Mouse (Mus musculus) kidney, postnatal 4 days (tissue): ENCODE data around the gene Ptgs1.
"Not testable (repeated sequence)": the region's sequence is repeated elsewhere in the genome, so short reads cannot be mapped to it uniquely, and the experiment has no call there.

Source experiments
- DNase-seq, 2 experiments: peaks; one replicate each; pipeline ENCODE4 v3.0.0; 2021; ENCODE audit warnings: mixed read lengths in 2 of 2

The Ptgs1 gene

DNA sequence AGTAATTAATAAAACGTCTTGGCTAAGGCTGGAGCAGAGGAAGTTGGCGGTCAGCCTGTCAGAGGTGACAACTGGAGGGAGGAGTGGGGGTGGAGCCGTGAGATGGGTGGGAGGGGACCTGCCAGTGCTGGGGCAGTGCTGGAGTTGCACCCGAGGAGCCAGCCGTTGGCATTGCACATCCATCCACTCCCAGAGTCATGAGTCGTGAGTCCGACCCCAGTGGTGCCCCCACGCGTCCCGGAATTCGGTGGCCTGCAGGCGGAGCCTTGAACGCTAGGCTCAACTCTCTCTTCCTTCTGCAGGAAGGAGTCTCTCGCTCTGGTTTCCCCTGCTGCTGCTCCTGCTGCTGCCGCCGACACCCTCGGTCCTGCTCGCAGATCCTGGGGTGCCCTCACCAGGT lies at the start of gene Ptgs1:
Gene Ptgs1, plus strand, starts transcription at position 61 of the 400 bp plus-strand sequence.
- peak; percentile 76 to 82 for DNase-seq

DNA sequence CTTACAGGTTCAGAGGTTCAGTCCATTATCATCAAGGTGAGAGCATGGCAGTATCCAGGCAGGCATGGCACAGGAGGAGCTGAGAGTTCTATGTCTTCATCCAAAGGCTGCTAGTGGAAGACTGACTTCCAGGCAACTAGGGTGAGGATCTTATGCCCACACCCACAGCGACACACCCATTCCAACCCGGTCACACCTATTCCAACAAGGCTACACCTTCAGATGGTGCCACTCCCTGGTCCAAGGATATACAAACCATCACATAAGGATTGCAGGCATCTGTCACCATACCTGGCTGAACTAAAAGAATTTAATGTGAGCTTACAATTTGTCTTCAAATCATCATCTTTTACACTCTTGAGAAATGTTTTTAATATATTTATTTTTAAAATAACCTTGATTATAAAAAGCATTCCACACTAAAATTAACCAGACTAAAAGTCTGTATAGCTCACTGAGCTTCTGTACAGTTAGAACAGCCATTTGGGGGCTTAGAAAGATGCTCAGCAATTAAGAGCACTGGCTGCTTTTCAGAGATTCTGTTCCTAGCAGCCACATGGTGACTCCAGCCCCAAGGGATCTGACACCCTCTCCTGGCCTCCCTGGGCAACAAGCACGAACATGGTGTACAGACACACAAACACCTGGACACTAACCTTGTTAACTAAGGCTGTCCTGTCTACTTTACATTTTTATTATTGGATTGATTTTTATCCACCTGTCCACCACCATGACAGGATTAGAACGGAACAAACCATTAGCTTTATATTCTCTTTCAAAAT lies 48.4 kb upstream of the Ptgs1 start:
- not testable (repeated sequence) for DNase-seq

DNA sequence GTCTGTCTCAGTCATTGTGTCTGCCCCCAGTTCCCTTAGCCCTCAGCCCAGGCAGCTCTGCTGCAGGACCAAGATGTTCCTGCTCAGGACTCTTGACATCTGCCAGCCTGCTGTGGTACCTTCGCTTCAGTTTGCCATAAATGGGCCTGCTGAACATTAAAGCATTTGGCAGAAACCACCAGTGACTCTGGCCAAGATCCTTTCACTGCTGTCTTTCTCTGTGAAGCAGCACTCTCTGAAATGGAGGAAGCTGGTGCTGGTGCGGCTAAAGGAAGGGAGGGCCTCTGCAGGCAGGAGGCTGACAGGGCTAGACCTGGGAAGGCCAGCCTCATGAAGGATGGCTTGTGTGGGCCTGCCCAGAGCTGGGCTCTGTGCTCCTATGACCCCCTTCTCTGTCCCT lies 46.9 kb upstream of the Ptgs1 start:
- DNase-seq = peak in 1 of 2 experiments; percentile 24

DNA sequence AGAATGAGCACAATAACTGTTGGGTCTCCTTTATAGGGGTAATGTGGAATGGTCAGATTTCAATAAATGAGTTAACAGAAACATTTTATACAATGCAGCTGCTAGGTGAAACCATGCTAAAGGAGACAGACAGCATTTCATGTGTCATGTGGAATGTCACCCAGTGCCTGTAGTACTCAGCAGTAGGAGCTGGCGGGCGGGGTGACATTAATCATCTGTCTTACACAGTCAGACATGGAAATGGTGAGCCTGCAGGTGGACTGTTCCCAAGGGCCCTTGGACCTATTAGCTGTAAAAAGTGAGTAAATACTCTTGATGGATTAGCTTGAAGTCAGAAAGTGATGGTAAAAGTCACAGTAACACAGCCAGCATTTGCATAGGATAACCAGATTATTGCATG lies 46.0 kb upstream of the Ptgs1 start:
- DNase-seq = no peak

DNA sequence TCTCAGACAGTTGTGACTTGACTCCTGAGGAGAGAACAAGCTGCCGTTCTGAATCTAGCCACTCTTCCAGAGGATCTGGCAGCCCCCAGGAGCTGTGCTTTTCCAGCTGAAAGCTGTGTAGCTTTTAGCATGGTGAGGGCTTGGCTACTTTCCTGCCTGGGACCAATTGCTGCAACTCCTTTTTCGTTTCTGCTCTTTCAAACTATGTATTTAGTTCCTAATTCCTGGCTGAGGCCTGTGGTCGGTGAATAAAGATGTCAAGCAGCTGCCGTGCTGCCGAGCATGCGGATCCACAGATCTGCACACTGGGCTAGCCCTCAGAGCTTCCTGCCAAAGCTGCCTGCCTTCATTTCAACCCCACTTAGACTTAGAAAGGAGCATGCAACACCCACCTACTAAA lies 45.4 kb upstream of the Ptgs1 start:
- DNase-seq = peak; percentile 40 to 61

DNA sequence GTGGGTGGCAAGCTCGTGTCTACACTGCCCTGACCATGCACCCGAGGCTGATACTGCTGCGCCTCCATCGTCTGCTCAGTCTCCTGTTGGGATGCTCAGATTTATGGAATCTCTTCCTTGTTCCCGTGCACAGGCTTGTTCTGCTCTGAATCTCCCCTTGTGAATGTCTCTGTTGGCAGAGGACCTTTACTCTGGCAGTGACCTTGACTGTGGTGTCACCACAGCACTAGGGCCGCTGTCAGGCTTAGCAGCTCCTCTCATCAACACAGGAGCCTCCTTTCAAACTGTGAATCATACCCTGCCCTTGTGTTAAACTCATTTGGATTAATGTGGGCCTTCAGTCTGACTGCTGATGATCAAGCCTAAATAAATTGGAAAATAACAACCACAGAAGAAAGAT lies 41.0 kb upstream of the Ptgs1 start:
- DNase-seq = not testable (repeated sequence)

DNA sequence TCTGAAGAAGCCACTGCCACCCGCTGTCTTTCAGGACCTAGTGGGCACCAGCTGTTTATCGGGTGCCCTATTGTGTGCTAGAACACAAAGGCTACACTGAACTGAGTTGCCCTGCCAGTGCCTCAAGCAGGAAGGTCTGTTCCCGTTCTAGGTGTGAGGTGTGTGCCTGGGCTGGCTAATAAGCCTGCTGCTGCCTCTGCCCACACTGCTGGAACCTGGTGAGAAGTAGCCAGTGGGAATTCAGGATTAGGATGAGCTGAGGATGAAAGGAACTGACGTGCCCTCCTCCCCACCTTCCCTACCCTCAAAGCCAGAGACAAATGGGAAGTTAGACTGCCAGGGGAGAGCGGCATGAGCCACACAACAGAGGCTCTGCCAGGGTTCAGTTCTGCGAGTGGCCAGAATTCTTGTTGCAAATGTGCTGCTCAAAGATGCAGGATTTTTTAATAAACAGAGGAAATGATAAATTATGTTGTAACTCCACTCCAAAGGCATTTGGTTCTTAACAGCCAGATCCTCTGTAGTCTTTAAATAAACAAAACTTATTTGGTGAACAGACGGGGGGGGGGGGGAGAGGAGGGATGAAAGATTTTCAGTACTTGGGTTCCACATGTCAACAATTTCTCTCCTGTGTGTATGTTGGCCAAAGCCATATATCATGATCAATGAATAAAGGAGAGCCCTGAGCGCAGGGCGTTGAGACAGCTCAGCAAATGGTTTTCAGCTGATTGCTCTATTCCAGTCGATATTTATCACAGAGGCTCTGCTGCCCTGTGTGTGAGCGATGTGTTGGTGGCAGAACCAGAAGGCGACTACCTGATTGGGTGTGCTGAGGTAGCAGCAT lies 38.9 kb upstream of the Ptgs1 start:
- peak in 1 of 2 experiments; percentile 19 for DNase-seq

DNA sequence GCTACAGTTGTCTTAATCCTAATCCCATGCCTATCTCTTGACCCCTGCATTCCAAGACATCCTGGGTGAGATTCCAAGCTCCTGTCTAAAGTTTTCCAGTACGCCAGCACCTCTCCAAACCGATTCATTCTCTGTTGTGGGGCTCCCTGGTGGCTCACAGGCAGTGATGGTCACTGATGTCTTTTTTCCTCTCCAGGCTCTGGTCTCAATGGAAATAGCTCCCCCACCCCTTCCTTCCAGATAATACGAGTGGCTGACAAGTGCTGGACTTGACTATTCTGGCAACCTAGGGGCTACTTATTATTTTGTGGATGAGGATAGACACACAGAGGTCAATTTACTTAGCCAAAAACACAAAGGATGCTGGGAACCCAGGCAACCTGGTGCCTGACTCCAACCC lies 33.2 kb upstream of the Ptgs1 start:
- DNase-seq = no peak

DNA sequence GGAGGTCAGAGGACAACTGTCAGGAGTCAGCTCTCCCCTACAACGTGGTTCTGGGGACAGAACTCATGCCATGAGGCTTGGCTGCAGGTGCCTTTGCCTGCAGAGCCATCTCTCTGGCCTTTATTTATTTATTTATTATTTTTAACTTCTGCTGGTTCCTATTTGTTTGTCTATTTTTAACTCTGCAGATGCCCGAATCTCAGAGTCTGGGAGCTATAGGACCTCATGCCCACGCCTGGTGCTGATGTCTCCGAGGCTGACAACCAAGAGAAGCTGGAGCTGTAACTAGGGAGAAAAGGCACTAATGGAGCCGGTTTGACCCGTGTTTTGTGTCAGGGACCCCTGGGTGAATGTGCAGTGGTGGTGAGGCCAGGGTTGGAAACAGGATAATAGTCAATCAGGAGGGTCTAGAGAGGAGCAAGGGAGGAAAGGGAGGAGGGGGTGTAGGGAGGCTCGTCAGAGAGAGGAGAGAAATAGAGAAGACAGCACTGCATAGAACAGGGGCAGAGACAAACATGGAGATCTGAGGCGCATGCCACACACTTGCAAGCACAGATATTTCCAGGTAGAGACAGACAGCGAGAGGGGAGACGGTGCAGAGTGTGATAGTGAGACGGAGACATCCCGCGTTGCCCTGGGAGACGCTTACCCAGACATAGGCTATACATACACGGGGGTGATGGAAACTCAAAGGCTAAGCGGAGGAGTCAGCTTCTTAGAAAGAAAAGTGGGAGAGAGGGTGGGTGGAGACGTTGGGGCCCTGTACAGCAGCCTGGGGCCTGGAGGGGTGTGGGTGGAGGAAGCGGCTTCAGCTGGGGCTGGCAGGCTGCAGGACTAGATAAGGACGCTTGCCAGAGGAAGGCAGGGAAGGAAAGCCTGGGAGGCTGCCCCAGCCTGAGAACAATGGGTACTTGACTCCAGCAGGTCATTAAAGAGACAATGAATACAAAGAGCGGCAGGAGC lies 32.0 kb upstream of the Ptgs1 start:
- DNase-seq = peak; percentile 46 to 52

DNA sequence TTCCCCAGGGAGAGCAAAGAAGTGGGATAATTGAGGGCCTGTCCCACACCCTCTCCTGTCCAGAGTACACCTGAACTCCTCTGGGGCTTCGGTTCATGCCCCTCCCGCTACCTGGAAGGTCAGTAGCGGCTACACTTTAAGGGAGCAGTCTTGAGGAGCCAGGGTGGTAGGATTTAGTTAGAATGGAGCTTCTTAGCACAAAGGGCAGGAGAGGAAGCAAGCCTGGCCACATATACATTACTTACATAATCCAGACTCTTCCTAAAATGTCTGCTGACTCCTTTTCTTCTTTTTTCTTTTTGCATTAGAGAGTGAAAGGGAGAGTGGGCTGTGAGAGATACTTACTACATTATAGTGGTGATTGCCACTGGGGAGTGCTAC lies 31.4 kb upstream of the Ptgs1 start:
- no peak for DNase-seq

DNA sequence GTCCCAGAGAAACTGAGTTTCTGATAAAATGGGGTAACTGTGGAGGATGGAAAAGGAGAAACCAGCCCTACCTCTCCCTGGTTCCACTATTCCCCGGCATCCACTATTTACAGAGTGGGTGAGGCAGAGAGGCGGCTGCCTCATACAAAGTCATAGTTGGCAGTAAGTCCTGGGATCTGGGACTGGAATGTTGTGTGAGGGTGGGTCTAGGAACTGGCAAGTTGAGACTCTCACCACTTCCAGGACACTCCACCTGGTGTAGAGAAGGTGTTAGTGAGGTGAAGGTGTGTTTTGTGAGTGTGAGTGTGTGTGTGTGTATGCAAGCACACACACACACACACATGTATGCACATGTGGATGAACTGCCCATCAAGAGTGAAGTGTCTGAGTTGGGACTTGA lies 29.4 kb upstream of the Ptgs1 start:
- DNase-seq = no peak

DNA sequence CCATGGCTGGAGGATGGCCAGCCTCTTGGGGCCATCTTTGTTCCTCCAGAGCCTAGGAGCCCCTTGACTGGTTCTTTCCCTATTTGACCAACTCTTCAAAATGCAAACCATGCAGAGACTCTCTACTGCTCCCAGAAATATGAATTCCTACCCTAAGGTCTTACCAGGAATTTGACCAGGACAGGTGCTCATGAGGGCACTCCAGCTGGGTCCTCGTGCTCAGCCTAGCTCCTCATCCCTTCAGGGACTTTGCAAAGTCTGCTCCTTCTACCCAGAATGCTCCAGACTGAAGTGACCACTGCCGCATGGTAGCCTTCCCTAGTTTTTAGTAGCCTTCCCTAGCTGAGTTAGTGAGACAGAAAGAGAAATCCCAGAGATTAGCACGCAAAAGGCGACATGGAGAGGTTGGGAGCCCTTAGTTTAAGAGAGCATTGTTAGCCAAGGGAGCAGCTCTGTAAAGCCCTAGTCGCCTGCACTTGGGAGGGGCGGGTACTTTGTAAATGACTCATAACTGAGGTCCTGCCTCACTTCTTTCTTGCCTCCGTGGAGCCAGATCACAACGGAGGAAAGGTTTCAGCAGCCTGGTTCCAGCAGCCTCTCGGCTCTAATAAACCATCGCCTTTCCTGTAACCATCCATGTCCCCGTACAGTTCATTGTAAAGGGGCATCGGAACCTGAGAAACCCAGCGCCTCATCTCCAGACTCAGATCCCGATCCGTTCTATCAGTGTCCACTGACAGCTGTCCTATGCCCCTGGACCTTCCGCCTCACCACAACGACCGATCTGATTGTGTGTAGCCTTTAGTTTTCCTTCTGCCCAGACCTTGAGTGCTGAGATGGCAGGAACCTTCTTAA lies 28.2 kb upstream of the Ptgs1 start:
- DNase-seq = no peak

DNA sequence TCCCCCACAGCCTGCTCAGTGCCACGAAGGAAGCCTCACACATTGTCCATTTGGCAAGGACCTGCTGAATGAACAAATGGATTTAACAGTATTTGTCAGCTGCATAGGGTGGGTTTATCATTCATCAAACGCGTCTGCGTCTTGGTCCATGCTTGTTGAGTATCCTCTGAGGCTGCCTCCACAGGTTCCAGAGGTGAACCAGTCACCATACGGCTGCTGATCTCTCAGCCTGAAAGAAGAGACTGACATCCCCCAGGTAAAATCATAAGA lies 27.7 kb upstream of the Ptgs1 start:
- DNase-seq = no peak

DNA sequence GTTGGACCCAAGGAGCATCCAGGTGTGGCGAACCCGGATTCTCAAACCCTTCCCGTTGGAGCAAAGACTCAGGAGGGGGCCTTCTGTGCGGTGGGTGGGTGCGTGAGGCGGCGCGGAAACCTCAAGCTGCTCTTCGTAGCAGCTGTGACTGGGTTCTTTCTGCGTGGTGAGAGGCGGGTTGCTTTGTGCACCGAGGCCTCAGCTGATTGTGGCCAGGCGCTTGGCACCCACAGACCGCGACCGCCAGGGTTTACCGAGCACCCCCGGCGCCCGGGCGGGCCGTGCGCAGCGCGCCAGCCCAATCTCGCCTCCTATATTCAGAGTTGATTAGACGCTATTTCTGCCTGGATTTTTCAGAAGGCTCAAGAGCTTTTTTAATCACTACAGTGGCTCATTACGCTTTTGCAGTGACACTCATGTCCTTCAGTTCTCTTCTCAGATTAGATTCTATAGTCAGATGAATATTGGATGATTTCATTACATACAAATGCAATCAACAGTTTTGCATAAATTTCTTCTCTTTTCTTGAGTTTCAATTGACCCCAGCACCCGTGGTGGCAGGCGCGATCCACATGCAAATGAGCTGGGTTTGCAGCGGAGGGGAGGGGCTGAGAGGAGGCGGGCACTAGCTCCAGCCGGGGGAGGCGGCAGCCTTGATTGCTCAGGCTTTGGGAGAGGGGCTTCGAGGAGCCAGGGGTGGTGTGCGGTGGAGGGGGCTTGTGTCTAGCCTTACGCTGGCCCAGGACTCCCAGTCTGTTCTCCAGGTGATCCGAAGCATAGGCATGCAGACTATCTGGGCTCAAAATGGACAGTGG lies 27.0 kb upstream of the Ptgs1 start:
- DNase-seq = peak; percentile 50 to 63

DNA sequence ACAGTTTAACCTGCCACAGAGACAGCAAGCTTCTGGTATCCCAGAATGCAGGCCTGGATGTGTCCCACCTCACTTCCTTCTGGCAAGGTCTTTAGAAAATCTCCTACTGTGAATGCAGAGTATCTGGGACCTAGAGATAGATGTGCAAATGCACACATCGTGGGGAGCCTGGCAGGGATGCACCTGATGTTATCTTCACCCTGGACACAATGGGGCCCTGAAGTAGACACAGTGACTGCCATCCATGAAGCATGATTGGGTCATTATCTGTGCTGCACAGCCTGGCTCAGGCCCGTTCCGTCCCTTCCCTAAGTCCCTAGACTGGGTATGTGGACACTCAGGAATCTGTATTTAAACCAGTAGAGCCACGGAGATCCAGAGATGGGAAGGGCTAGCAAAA lies 25.6 kb upstream of the Ptgs1 start:
- DNase-seq = no peak

DNA sequence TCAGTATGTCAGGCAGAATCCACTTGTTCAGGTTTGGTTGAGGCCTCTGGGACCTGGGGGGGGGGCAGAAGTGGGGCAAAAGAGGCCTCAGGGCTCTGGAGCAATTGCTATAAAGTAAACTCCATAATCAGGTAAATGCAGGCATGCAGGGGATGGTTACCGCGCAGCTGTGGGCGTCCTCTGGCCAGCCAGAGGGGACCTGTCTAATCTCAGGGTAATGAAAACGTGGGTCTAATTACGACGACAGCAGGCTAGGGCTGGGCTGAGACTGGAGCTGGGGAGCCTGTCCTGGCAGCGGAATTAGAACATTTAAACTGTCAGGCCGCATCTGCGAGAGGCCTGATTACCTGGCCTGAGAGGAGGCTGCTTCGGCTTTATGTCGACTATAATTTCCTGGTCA lies 23.2 kb upstream of the Ptgs1 start:
- no peak for DNase-seq

DNA sequence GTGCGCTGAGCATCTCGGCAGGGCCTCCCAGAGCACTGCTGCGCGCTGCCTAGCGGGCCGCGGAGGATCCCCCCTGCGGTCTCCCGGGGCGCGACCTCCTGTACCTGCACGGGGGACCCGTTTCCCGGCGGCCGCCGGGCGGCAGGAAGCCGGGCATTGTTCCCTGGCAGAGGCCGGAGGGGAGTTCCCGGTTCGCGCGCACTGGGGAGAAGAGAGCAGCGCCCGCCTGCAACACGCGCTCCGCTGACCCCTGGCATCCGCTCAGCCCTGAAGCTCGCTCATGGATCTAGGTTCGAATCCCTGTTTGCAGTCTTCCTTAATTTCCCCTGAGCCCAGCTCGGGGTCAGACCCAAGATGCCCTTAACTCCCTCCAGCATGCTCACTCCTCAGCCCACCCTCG lies 19.4 kb upstream of the Ptgs1 start:
- DNase-seq = peak; percentile 63 to 74

DNA sequence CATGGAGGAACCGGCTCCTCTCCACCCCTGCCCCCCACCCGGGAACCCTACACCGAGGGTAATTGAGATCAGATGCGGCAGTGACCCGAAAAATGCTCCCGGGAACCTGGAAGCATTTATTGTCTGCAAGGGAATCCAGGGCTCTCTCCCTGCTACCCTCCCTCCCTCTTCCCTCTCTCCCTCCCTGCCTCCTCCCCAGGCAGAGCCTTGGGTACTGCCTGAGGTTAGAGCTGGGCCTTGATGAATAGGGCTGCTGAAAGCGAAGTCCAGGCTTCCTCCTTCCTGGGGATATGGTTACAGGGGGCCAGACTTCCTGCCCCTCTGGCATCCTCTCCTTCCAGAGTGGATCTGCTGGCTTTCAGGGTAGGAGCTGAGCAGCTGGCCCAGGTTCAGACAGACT lies 18.4 kb upstream of the Ptgs1 start:
- DNase-seq = peak in 1 of 2 experiments; percentile 40

DNA sequence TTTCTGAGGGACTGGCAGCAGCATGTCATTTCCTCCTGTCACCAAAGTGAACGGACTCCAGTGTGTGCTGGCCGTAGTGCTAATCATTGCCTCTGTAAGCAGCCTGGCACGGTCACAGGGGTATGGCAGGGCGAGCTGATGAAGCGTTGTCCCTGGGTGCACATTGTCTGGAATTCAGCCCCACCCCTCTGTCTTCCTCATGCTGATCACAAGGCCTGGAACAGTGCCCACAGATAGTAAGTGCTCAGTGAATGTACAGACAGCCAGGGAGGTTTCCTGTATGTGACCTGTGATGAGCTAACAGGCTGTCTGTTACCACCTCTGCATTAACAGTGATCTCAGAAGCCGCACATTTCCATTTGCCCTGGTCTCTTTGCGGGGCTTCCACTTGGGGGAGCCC lies 17.1 kb upstream of the Ptgs1 start:
- peak; percentile 30 to 38 for DNase-seq

DNA sequence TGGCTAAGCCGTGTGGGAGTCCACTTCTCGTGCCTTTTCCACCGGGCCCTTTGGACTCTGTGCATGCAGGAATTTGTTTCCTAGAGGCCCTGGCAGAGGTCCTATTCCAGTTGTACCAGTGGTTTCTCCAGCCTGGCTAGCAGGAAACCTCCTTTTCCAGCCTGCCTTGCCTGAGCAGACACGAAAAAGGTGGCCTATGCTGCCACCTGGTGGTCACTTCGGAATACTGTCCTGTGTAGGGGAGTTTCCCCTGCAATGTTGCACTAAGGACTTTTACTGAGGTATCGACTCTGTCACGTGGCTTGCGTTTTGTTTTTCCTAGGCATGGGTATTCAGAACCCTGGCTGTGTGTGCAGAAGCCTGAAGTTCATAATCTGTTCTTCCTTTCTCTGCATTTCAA lies 16.2 kb upstream of the Ptgs1 start:
- DNase-seq = peak; percentile 91 to 93

DNA sequence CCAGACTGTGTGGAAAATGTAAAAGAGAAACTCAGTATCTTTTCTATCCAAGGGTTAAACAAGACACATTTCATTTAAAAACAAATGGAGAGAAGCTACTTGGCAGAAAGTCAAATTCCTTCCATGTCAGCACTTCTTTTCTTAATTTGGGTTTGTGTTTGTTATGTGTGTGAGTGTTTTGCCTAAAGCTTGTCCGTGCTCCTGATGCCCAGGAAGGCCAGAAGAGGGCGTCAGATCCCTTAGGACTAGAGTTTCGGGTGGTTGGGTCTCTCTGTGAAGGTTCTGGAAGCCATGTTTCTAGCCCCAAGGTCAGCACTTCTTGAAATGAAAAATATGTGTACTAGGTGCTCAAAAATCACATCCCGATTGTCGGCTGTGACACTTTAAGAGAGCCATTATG lies 15.8 kb upstream of the Ptgs1 start:
- DNase-seq = peak; percentile 51 to 69
